Mouse (Mus musculus) bone marrow macrophage, adult 2 months (primary cell): ENCODE measurements around the gene 5430419D17Rik.

Experiments used
- CTCF ChIP-seq: IDR thresholded peaks from 2 replicates; pipeline ENCODE4 v1.5.1; 2012; ENCODE audit warnings: low read depth, mild to moderate bottlenecking, low read length, moderate library complexity
- POLR2A ChIP-seq: IDR thresholded peaks from 2 replicates; pipeline ENCODE4 v1.6.1; 2012; ENCODE audit warnings: mild to moderate bottlenecking, low read depth, low read length, borderline replicate concordance

DNA sequence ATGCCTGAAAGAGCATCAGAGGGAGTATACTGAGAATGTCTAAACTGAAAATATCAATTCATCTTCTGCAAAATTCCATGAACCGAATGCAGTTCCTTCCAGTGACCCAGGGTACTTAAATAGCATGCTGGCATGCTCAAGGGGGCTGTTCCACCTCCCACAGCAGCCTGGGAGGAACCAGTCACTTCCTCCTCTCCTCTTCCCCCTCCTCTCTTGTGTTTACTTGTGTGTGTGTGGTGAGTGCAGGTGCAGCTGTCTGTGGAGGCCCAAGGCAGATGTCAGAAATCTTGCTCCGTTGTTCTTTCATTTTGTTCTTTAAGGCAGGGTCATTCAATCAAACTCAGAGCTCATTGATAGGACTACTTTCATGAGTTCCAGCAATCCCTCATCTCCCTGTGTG is 5.1 kb upstream of the 5430419D17Rik start:
- TF ChIP-seq CTCF (no peak), POLR2A (no peak)
